Mouse (Mus musculus): ENCODE results near the gene Mid1. TPM values are rescaled to one million over a fixed set of nuclear protein-coding genes. Genes with fewer than 3 reads are reported as not detected.

Gene Mid1
- total and polyA plus RNA-seq, 3 experiments: 0.05 to 0.83 (median 0.12) TPM

DNA sequence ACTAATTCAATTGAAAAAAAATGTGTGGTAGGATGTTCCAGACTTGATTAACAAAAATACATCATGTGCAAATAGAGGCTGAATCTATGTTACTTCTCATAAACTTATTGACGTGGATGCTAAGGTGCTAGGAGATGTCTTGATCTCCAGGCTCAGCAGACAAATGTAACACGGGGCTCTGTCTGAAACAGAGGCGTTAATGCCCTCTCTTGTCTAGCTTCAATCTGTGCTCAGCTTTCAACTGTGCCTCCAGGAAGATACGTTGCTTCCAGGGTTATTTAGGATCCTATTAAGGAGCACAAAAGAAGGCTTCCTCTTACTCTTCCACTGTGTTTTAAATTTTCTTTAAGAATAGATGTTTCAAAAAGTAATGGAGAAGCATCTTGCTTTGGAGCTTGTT, 115.2 kb downstream of the Mid1 start:
- no peak for TF ChIP-seq TAL1 (conservative IDR thresholded peaks at IDR 0.05; ENCODE audit: low read depth, low read length)
- no peak for TF ChIP-seq GATA1 (IDR thresholded peaks at IDR 0.05; ENCODE audit: borderline replicate concordance, low read length)
- no peak for TF ChIP-seq GATA2 (IDR thresholded peaks at IDR 0.05; ENCODE audit: borderline replicate concordance, low read depth, low read length)
- no peak for TF ChIP-seq CTCF (IDR thresholded peaks at IDR 0.05; ENCODE audit: low read depth, low read length)
- no peak for TF ChIP-seq POLR2AphosphoS5 (IDR thresholded peaks at IDR 0.05; ENCODE audit: insufficient replicate concordance, low read depth, low read length)
- no peaks in the 10 kb centered on the region for H3K27me3 ChIP-seq (ENCODE audit: insufficient read depth, low read length)
- no peak overlapping the region for H3K4me3 ChIP-seq (ENCODE audit: low read depth, low read length)
- no peak for ATAC-seq (ENCODE audit: extremely low read depth, insufficient number of reproducible peaks, low FRiP score, poor library complexity, severe bottlenecking)
- H3K36me3 ChIP-seq (replicated peaks): no peaks in the 10 kb centered on the region
- no peaks in the 10 kb centered on the region for H3K4me1 ChIP-seq (ENCODE audit: insufficient read depth, low read depth, low read length)
- DNase-seq (ENCODE audit: low spot score): no peak
- no peaks in the 10 kb centered on the region for H3K9me3 ChIP-seq (replicated peaks)

DNA sequence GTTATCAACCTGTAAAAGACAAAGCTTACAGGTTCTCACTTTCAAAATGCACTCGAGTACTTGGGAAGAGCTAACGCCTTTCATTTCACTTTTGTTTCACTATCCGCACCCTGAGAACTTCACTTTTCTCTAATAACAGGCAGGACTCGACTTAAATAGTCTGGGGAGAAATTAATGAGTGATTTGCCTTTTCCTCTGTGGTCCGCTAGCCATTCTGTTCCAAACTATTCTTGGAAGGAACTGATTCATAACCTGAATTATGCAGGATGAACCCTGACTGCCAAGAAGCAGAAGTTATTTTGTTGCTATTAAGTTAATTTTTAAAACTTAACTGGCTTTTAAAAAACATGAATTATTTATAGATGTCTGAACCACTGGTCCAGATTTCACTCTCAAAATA, 120.8 kb downstream of the Mid1 start:
- H3K36me3 ChIP-seq (replicated peaks): no peaks in the 10 kb centered on the region
- no peak overlapping the region for H3K4me3 ChIP-seq (ENCODE audit: low read depth, low read length)
- ATAC-seq (ENCODE audit: extremely low read depth, insufficient number of reproducible peaks, low FRiP score, poor library complexity, severe bottlenecking) (no peak), DNase-seq (ENCODE audit: low spot score) (no peak)
- no peaks in the 10 kb centered on the region for H3K4me1 ChIP-seq (ENCODE audit: insufficient read depth, low read depth, low read length)
- no peaks in the 10 kb centered on the region for H3K9me3 ChIP-seq (replicated peaks)
- no peak for TF ChIP-seq GATA2 (IDR thresholded peaks at IDR 0.05; ENCODE audit: borderline replicate concordance, low read depth, low read length)
- H3K27me3 ChIP-seq (ENCODE audit: insufficient read depth, low read length): no peaks in the 10 kb centered on the region

DNA sequence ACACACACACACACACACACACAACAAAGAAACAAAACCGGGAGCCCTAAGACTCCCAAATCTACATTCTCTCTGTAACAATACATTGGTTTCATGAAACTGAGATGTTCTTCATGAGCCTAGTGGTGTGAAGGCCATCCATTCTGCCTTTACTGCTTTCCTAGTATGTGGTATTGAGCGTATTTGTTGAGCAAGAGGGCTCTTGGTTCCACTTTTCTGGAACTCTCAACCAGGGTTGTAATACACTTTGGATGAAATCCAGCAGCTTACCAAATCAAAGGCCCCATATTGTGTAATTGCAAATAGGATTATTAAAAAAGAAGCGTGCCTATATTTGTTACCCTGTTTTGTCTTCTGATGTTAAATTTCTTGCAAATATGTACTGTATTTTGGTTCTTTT, 122.7 kb downstream of the Mid1 start:
- no peak for ATAC-seq (ENCODE audit: extremely low read depth, insufficient number of reproducible peaks, low FRiP score, poor library complexity, severe bottlenecking)
- Histone ChIP-seq H3K4me3 (ENCODE audit: low read depth, low read length) (no peak overlapping the region), H3K4me1 (ENCODE audit: insufficient read depth, low read depth, low read length) (no peaks in the 10 kb centered on the region), H3K27me3 (ENCODE audit: insufficient read depth, low read length) (no peaks in the 10 kb centered on the region), H3K36me3 (replicated peaks) (no peaks in the 10 kb centered on the region), H3K9me3 (replicated peaks) (no peaks in the 10 kb centered on the region)
- TF ChIP-seq GATA2 (IDR thresholded peaks at IDR 0.05; ENCODE audit: borderline replicate concordance, low read depth, low read length) (no peak), POLR2AphosphoS5 (IDR thresholded peaks at IDR 0.05; ENCODE audit: insufficient replicate concordance, low read depth, low read length) (no peak), TAL1 (conservative IDR thresholded peaks at IDR 0.05; ENCODE audit: low read depth, low read length) (no peak), CTCF (IDR thresholded peaks at IDR 0.05; ENCODE audit: low read depth, low read length) (no peak), GATA1 (IDR thresholded peaks at IDR 0.05; ENCODE audit: borderline replicate concordance, low read length) (no peak)
- no peak for DNase-seq (ENCODE audit: low spot score)

DNA sequence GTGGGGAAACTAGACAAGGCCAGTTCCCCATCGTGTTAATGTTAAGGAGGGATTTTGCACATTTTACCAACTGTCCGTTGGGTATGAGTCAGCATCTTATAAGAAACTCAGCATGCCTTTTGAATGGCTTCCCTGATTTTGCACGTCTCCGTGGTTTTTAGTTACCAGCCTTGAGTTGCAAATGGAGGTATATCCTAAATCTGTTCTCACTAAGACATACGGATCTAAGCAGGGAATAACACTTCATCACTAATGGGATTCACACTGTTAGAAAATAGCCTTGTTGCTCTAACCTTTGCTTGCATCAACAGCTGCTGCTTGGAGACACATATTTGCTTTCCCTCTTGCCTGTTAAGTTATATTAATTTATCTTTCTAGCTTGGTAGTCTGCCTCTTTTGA, 126.3 kb downstream of the Mid1 start:
- no peaks in the 10 kb centered on the region for H3K36me3 ChIP-seq (replicated peaks)
- H3K9me3 ChIP-seq (replicated peaks): no peaks in the 10 kb centered on the region
- H3K27me3 ChIP-seq (ENCODE audit: insufficient read depth, low read length): no peaks in the 10 kb centered on the region
- no peaks in the 10 kb centered on the region for H3K4me1 ChIP-seq (ENCODE audit: insufficient read depth, low read depth, low read length)
- TF ChIP-seq POLR2AphosphoS5 (IDR thresholded peaks at IDR 0.05; ENCODE audit: insufficient replicate concordance, low read depth, low read length): no peak
- no peak for TF ChIP-seq CTCF (IDR thresholded peaks at IDR 0.05; ENCODE audit: low read depth, low read length)
- TF ChIP-seq GATA2 (IDR thresholded peaks at IDR 0.05; ENCODE audit: borderline replicate concordance, low read depth, low read length): no peak
- TF ChIP-seq GATA1 (IDR thresholded peaks at IDR 0.05; ENCODE audit: borderline replicate concordance, low read length): no peak
- no peak for ATAC-seq (ENCODE audit: extremely low read depth, insufficient number of reproducible peaks, low FRiP score, poor library complexity, severe bottlenecking)
- H3K4me3 ChIP-seq (ENCODE audit: low read depth, low read length): no peak overlapping the region
- no peak for DNase-seq (ENCODE audit: low spot score)

DNA sequence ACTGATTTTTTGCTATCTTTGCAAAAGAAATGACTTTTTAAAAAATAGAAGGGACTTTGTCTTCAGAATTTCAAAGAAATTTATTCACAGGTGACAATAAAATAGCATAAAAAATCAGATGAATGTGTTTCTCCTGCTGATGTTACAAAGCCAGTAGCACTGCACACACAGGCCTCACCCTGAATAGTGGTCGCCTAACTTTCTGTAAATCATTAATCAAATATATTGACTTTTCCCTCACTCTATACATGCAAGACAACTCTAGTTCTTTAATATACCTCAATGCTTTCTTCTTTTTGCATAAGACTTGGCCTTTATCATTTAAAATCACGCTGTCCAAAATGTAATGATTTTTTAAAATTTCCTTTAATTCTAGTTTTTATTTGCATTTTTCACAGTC, 126.8 kb downstream of the Mid1 start:
- Histone ChIP-seq H3K4me1 (ENCODE audit: insufficient read depth, low read depth, low read length) (no peaks in the 10 kb centered on the region), H3K9me3 (replicated peaks) (no peaks in the 10 kb centered on the region), H3K27me3 (ENCODE audit: insufficient read depth, low read length) (no peaks in the 10 kb centered on the region), H3K36me3 (replicated peaks) (no peaks in the 10 kb centered on the region), H3K4me3 (ENCODE audit: low read depth, low read length) (no peak overlapping the region)
- no peak for DNase-seq (ENCODE audit: low spot score)
- no peak for ATAC-seq (ENCODE audit: extremely low read depth, insufficient number of reproducible peaks, low FRiP score, poor library complexity, severe bottlenecking)
- TF ChIP-seq CTCF (IDR thresholded peaks at IDR 0.05; ENCODE audit: low read depth, low read length): no peak
- no peak for TF ChIP-seq GATA1 (IDR thresholded peaks at IDR 0.05; ENCODE audit: borderline replicate concordance, low read length)
- TF ChIP-seq TAL1 (conservative IDR thresholded peaks at IDR 0.05; ENCODE audit: low read depth, low read length): no peak
- TF ChIP-seq GATA2 (IDR thresholded peaks at IDR 0.05; ENCODE audit: borderline replicate concordance, low read depth, low read length): no peak

DNA sequence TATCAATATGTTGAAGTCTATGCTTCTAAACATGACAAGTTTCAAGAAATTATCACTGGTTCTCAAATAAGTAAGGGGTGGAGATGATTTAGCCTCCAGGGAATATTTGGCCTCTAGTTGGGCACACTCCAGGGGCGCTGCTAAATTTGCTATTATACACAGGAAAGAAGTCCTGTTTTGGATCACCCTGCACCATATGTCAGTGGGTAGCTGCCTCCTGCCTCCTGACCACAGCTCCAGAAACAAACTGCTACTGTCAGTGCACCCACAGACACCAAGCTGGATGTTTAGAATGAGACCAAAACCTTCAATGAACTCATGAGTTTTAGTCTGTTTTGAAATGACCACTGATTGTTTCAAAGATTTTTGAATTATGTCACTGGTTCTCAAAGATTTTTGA, 128.7 kb downstream of the Mid1 start:
- no peak for DNase-seq (ENCODE audit: low spot score)
- Histone ChIP-seq H3K27me3 (ENCODE audit: insufficient read depth, low read length) (no peaks in the 10 kb centered on the region), H3K36me3 (replicated peaks) (no peaks in the 10 kb centered on the region), H3K4me3 (ENCODE audit: low read depth, low read length) (no peak overlapping the region), H3K9me3 (replicated peaks) (no peaks in the 10 kb centered on the region), H3K4me1 (ENCODE audit: insufficient read depth, low read depth, low read length) (no peaks in the 10 kb centered on the region)
- ATAC-seq (ENCODE audit: extremely low read depth, insufficient number of reproducible peaks, low FRiP score, poor library complexity, severe bottlenecking): no peak
- no peak for TF ChIP-seq GATA1 (IDR thresholded peaks at IDR 0.05; ENCODE audit: borderline replicate concordance, low read length)
- no peak for TF ChIP-seq POLR2AphosphoS5 (IDR thresholded peaks at IDR 0.05; ENCODE audit: insufficient replicate concordance, low read depth, low read length)
- TF ChIP-seq CTCF (IDR thresholded peaks at IDR 0.05; ENCODE audit: low read depth, low read length): no peak
- no peak for TF ChIP-seq TAL1 (conservative IDR thresholded peaks at IDR 0.05; ENCODE audit: low read depth, low read length)
- TF ChIP-seq GATA2 (IDR thresholded peaks at IDR 0.05; ENCODE audit: borderline replicate concordance, low read depth, low read length): no peak

DNA sequence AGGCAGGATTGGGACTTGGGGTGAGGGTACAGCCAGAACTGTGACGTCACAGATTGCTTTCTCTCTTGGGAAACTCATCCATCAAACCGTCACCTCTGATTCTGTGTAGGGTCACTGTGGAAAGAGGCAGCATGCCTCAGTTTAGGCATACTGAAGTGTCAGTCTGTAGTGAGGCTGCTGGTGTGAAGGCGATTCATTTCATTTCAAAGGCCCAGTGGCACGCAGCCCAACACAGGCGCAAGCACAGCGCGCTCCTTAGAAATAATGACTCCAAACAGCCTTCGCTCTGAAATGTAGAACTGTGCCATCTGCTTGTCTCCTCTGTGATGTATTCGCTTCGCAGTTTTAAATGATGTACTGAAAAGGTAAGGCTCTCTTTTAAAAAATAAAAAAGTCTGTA, 141.9 kb downstream of the Mid1 start:
- no peaks in the 10 kb centered on the region for H3K4me1 ChIP-seq (ENCODE audit: insufficient read depth, low read depth, low read length)
- H3K27me3 ChIP-seq (ENCODE audit: insufficient read depth, low read length): no peaks in the 10 kb centered on the region
- H3K36me3 ChIP-seq (replicated peaks): no peaks in the 10 kb centered on the region
- DNase-seq (ENCODE audit: low spot score) (no peak), ATAC-seq (ENCODE audit: extremely low read depth, insufficient number of reproducible peaks, low FRiP score, poor library complexity, severe bottlenecking) (no peak)
- TF ChIP-seq GATA2 (IDR thresholded peaks at IDR 0.05; ENCODE audit: borderline replicate concordance, low read depth, low read length): no peak
- no peak for TF ChIP-seq GATA1 (IDR thresholded peaks at IDR 0.05; ENCODE audit: borderline replicate concordance, low read length)
- no peak for TF ChIP-seq TAL1 (conservative IDR thresholded peaks at IDR 0.05; ENCODE audit: low read depth, low read length)
- TF ChIP-seq POLR2AphosphoS5 (IDR thresholded peaks at IDR 0.05; ENCODE audit: insufficient replicate concordance, low read depth, low read length): no peak
- no peak for TF ChIP-seq CTCF (IDR thresholded peaks at IDR 0.05; ENCODE audit: low read depth, low read length)
- H3K4me3 ChIP-seq (ENCODE audit: low read depth, low read length): no peak overlapping the region
- no peaks in the 10 kb centered on the region for H3K9me3 ChIP-seq (replicated peaks)
